Comparison of ENCODE assay signal across 8 mouse cellular contexts in genomic region chr11:76243811-76244546, GRCm38 (mm10). TPM values are rescaled to one million over a fixed set of nuclear protein-coding genes. Genes with fewer than 3 reads are reported as not detected.
DNase-seq lines count a peak whose midpoint lies in the region; ATAC-seq and TF ChIP-seq lines count a peak whose summit lies in the region.

No protein-coding gene starts in this region.

- TF ChIP-seq POLR2A in bone marrow macrophage, adult 2 months (IDR thresholded peaks at IDR 0.05; ENCODE audit: borderline replicate concordance, low read depth, low read length): no peak

- peaks cover 19% of the 10 kb centered on the region; the same call in 1 of the 2 replicates for H3K36me3 ChIP-seq in kidney, embryonic 16.5 days (ENCODE audit: insufficient read depth, low read length)
- peaks cover 25% of the 10 kb centered on the region for H3K36me3 ChIP-seq in hindbrain, embryonic 13.5 days
- peaks cover 19% of the 10 kb centered on the region for H3K36me3 ChIP-seq in midbrain, embryonic 14.5 days (ENCODE audit: control insufficient read depth, insufficient read depth, low read length)

- H3K9me3 ChIP-seq in kidney, embryonic 16.5 days (ENCODE audit: low read length): no peaks in the 10 kb centered on the region
- no peaks in the 10 kb centered on the region for H3K9me3 ChIP-seq in hindbrain, embryonic 13.5 days
- H3K9me3 ChIP-seq in midbrain, embryonic 14.5 days (ENCODE audit: control insufficient read depth, low read length): no peaks in the 10 kb centered on the region

- intact Hi-C loops in left cerebral cortex, postnatal 4 days (cut with DNase I): no loop called here

- H3K4me2 ChIP-seq in kidney, embryonic 16.5 days (replicated peaks; ENCODE audit: low read depth, low read length): peak overlapping the region; percentile 77
- peak overlapping the region; percentile 79 for H3K4me2 ChIP-seq in hindbrain, embryonic 13.5 days
- peak overlapping the region; percentile 72 for H3K4me2 ChIP-seq in midbrain, embryonic 14.5 days (ENCODE audit: low read length)

- no peak for DNase-seq in kidney, postnatal 36 days
- no peak for DNase-seq in midbrain, embryonic 14.5 days
- no peak for DNase-seq in embryo, embryonic 9.5 days (ENCODE audit: extremely low spot score)
- no peak for DNase-seq in kidney, postnatal 14 days
- no peak for DNase-seq in left cerebral cortex, postnatal 4 days

- no peak for TF ChIP-seq CTCF in bone marrow macrophage, adult 2 months (IDR thresholded peaks at IDR 0.05; ENCODE audit: low read depth, low read length)

- H3K9ac ChIP-seq in kidney, embryonic 16.5 days (replicated peaks; ENCODE audit: low read length): peak overlapping the region; percentile 82
- H3K9ac ChIP-seq in hindbrain, embryonic 13.5 days: peak overlapping the region; percentile 85
- peak overlapping the region; percentile 85 for H3K9ac ChIP-seq in midbrain, embryonic 14.5 days (replicated peaks; ENCODE audit: low read length)

- no peaks in the 10 kb centered on the region for H3K27me3 ChIP-seq in kidney, embryonic 16.5 days (ENCODE audit: insufficient read depth, low read length)
- no peaks in the 10 kb centered on the region for H3K27me3 ChIP-seq in hindbrain, embryonic 13.5 days
- H3K27me3 ChIP-seq in midbrain, embryonic 14.5 days (ENCODE audit: control insufficient read depth, insufficient read depth, low read length): no peaks in the 10 kb centered on the region

- H3K27ac ChIP-seq in kidney, embryonic 16.5 days (ENCODE audit: low read length): no peak overlapping the region
- no peak overlapping the region for H3K27ac ChIP-seq in bone marrow macrophage, adult 2 months (ENCODE audit: insufficient read depth, low read depth, low read length)
- H3K27ac ChIP-seq in hindbrain, embryonic 13.5 days: peak overlapping the region; percentile 87
- H3K27ac ChIP-seq in midbrain, embryonic 14.5 days (replicated peaks; ENCODE audit: low read depth, low read length): peak overlapping the region; percentile 76

- H3K4me1 ChIP-seq in kidney, embryonic 16.5 days (ENCODE audit: insufficient read depth, low read length): peaks cover 18% of the 10 kb centered on the region
- peaks cover 3% of the 10 kb centered on the region for H3K4me1 ChIP-seq in bone marrow macrophage, adult 2 months (ENCODE audit: control insufficient read depth, insufficient read depth, low read length)
- H3K4me1 ChIP-seq in hindbrain, embryonic 13.5 days (replicated peaks): peaks cover 31% of the 10 kb centered on the region
- H3K4me1 ChIP-seq in midbrain, embryonic 14.5 days (ENCODE audit: control insufficient read depth, insufficient read depth, low read length): peaks cover 8% of the 10 kb centered on the region

- peak; percentile 65 for ATAC-seq in kidney, embryonic 16.5 days (ENCODE audit: low FRiP score, low TSS enrichment)
- peak; percentile 53 for ATAC-seq in hindbrain, embryonic 13.5 days (ENCODE audit: low FRiP score)
- peak; percentile 53; the same call in 1 of the 2 replicates for ATAC-seq in midbrain, embryonic 14.5 days (ENCODE audit: low FRiP score, low TSS enrichment)

- 1% methylated on average over 34 of the region's 34 CpGs for WGBS in kidney, embryonic 16.5 days
- WGBS in hindbrain, embryonic 13.5 days: 5% methylated on average over 34 of the region's 34 CpGs
- WGBS in midbrain, embryonic 14.5 days: 3% methylated on average over 34 of the region's 34 CpGs

- H3K4me3 ChIP-seq in kidney, embryonic 16.5 days (ENCODE audit: low read length): peak overlapping the region; percentile 73
- H3K4me3 ChIP-seq in bone marrow macrophage, adult 2 months (ENCODE audit: insufficient read depth, low read length): peak overlapping the region; percentile 85
- peak overlapping the region; percentile 87 for H3K4me3 ChIP-seq in hindbrain, embryonic 13.5 days
- H3K4me3 ChIP-seq in midbrain, embryonic 14.5 days (replicated peaks; ENCODE audit: low read depth, low read length): peak overlapping the region; percentile 76

RNA-seq across cellular contexts. Expression of gene Glod4, which starts 0.5 kb away (rescaled TPM):
- 136 and 142 TPM in 2 replicates for polyA plus RNA-seq in kidney, embryonic 16.5 days (2015; fragmentation: Nextera tagmentation; extraction: Ambion mirVana)
- polyA plus RNA-seq in bone marrow macrophage, adult 2 months (2012; ENCODE audit: insufficient read depth, insufficient read length, missing spikeins): 40.0 and 53.4 TPM in 2 replicates
- polyA plus RNA-seq in hindbrain, embryonic 13.5 days (2015; fragmentation: Nextera tagmentation; extraction: Ambion mirVana): 121 and 124 TPM in 2 replicates
- polyA plus RNA-seq in midbrain, embryonic 14.5 days (2014; fragmentation: Nextera tagmentation; extraction: Ambion mirVana): 114 and 141 TPM in 2 replicates
- total RNA-seq in left cerebral cortex, postnatal 4 days (2021): 10 to 100 TPM; 49.7 to 62.0 TPM

RNA-seq across cellular contexts. Expression of gene Mrm3, which starts 0.5 kb away (rescaled TPM):
- polyA plus RNA-seq in kidney, embryonic 16.5 days (2015; fragmentation: Nextera tagmentation; extraction: Ambion mirVana): 28.7 and 29.1 TPM in 2 replicates
- polyA plus RNA-seq in bone marrow macrophage, adult 2 months (2012; ENCODE audit: insufficient read depth, insufficient read length, missing spikeins): 3.2 and 3.4 TPM in 2 replicates
- polyA plus RNA-seq in hindbrain, embryonic 13.5 days (2015; fragmentation: Nextera tagmentation; extraction: Ambion mirVana): 20.0 and 20.4 TPM in 2 replicates
- polyA plus RNA-seq in midbrain, embryonic 14.5 days (2014; fragmentation: Nextera tagmentation; extraction: Ambion mirVana): 21.0 and 22.7 TPM in 2 replicates
- total RNA-seq in left cerebral cortex, postnatal 4 days (2021): 10 to 100 TPM; 14.0 to 16.8 TPM

RNA-seq across cellular contexts. Expression of gene Gemin4, which starts 26.5 kb away (rescaled TPM):
- 33.1 and 36.7 TPM in 2 replicates for polyA plus RNA-seq in kidney, embryonic 16.5 days (2015; fragmentation: Nextera tagmentation; extraction: Ambion mirVana)
- polyA plus RNA-seq in bone marrow macrophage, adult 2 months (2012; ENCODE audit: insufficient read depth, insufficient read length, missing spikeins): 1.6 and 3.2 TPM in 2 replicates
- polyA plus RNA-seq in hindbrain, embryonic 13.5 days (2015; fragmentation: Nextera tagmentation; extraction: Ambion mirVana): 12.6 and 15.6 TPM in 2 replicates
- 13.4 and 20.0 TPM in 2 replicates for polyA plus RNA-seq in midbrain, embryonic 14.5 days (2014; fragmentation: Nextera tagmentation; extraction: Ambion mirVana)
- 10 to 100 TPM in 1 of 2 experiments, 1 to 10 TPM in 1; 7.7 to 10.3 TPM for total RNA-seq in left cerebral cortex, postnatal 4 days (2021)

RNA-seq across cellular contexts. Expression of gene Dbil5, which starts 26.6 kb away (rescaled TPM):
- 1.2 and 1.7 TPM in 2 replicates for polyA plus RNA-seq in kidney, embryonic 16.5 days (2015; fragmentation: Nextera tagmentation; extraction: Ambion mirVana)
- polyA plus RNA-seq in bone marrow macrophage, adult 2 months (2012; ENCODE audit: insufficient read depth, insufficient read length, missing spikeins): not detected in 2 replicates
- polyA plus RNA-seq in hindbrain, embryonic 13.5 days (2015; fragmentation: Nextera tagmentation; extraction: Ambion mirVana): 0.62 and 1.4 TPM in 2 replicates
- 1.1 TPM in 1 of 2 replicates, not detected in the other for polyA plus RNA-seq in midbrain, embryonic 14.5 days (2014; fragmentation: Nextera tagmentation; extraction: Ambion mirVana)
- not detected for total RNA-seq in left cerebral cortex, postnatal 4 days (2021)

Comparison
In these comparisons a context has a peak if more than half of its experiments do, and no peak if none do; other contexts are left out.
1. H3K27ac ChIP-seq: peak in hindbrain, embryonic 13.5 days (single experiment) and midbrain, embryonic 14.5 days (single experiment); none in kidney, embryonic 16.5 days (single experiment) and bone marrow macrophage, adult 2 months (single experiment).
2. Peak in every context shown above with its lines, with median percentiles within 50 percentile points of each other: ATAC-seq, H3K4me2 ChIP-seq, H3K4me3 ChIP-seq and H3K9ac ChIP-seq.